Mouse (Mus musculus): ENCODE data around the gene Nlrc5.

GRCm38 (mm10) chr8:94561256-94561655 is 127.1 kb downstream of the Nlrc5 start:
- TF ChIP-seq CTCF (IDR thresholded peaks at IDR 0.05; ENCODE audit: borderline replicate concordance, insufficient read depth, low read depth, low read length) (no peak), POLR2A (IDR thresholded peaks at IDR 0.05; ENCODE audit: borderline replicate concordance, insufficient read depth, low read length) (no peak)

Data from cerebellum, adult 2 months (tissue).